Mouse (Mus musculus) gastrocnemius, adult 18-20 months (tissue): ENCODE results near the gene Ints13. TPM values are rescaled to one million over a fixed set of nuclear protein-coding genes. Genes with fewer than 3 reads are reported as not detected.
"Not testable (repeated sequence)": the region's sequence is repeated elsewhere in the genome, so short reads cannot be mapped to it uniquely, and the experiment has no call there.

Experiments
- DNase-seq: peaks from one replicate; pipeline ENCODE4 v3.0.0; 2021; ENCODE audit warnings: low spot score
- long read RNA-seq, 2 experiments: library from polyadenylated mRNA; stranded (forward); transcript quantifications; one replicate each; pipeline ENCODE4 v2.0.0; 2021
- total RNA-seq, 2 experiments: library from RNA; stranded (reverse); gene quantifications; 2 replicates each; pipeline ENCODE4 v1.2.3; 2021

Gene Ints13
- total RNA-seq: 10 to 100 TPM; 10.5 to 15.9 TPM
- long read RNA-seq, experiment 1, partial matches to known transcripts: 1 of 12 reads
- long read RNA-seq, experiment 1, other reads (novel, unspliced or antisense): 10 of 12 reads
- long read RNA-seq, experiment 2, partial matches to known transcripts: 0 of 8 reads
- long read RNA-seq, experiment 2, other reads (novel, unspliced or antisense): 5 of 8 reads

DNA sequence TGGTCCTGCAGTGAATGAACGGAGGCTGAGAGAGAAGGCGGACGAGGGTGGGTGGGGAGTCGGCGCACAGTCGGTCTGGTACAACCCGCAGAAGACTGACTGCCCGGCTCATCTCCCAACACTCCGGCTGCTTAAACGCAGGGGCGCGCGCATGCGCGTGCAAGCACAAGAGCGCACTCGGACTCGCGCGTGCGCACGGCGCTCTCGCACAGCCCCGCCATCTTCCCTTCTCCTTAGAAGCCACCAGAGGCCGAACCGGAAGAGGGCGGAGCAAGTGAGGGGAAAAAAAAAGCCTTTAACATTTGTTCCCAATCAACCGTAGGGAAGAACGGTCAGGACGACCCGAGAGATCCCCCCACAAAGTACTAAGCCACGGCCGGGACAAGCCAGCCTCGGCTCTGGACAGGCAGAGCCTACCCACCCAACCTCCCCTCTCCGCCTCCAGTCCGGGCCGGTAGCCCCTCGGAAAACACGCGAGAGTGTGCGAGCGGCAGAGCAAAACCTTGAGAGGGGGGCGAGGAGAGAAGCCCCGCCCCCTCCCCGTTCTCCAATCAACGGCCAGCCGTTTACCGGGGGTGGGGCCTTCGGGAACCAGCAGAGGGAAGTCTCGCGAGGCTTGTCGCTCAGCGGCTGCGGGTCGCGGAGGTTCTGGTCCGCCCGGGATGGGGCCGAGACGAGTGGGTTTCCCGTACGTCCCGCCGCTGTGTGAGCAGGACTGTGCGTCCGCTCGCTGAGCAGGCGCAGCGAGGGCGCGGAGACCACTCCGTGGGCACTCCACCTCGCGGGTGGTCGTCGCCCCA is at the start of gene Ints13:
Gene Ints13 (minus strand): TSS at position 526 of the 800 bp plus-strand sequence.
- peak; percentile 97 for DNase-seq

DNA sequence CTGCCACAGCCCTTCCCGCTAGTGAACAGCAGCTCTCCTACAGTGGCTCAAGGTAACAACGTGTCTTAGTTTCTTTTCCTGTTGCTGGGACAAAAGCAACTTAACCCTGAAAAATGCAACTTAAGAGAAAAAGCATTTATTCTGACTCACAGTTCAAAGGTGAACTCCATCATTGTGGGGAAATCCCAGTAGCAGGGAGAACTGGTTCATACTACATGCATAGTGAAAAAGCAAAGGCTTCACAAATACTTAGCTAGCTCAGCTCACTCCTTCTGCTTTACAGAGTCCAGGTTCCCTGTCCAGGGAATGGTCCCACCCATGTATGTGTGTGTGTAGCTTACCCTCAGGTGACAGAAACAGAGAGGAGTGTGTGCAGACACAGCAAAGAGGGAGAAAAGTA is 39.0 kb upstream of the Ints13 start:
- no peak for DNase-seq

DNA sequence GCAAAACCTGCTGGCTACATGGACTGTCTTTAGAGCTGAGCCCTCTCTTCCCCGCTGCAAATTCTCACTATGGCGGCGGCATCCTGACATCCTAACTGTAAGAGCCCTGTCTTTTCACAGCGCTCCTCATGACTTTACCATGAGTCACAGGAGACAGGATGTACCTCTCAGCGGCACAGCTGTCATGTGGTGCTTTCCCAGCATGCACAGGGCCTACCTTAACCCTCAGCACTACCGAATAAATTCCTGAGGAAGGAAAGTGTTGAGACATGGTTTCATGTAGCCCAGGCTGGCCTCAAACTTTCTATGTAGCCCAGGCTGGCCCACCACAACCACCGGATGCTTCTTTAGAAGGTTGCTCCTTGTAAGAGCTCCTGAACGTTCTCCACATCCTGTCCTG is 38.3 kb upstream of the Ints13 start:
- no peak for DNase-seq

DNA sequence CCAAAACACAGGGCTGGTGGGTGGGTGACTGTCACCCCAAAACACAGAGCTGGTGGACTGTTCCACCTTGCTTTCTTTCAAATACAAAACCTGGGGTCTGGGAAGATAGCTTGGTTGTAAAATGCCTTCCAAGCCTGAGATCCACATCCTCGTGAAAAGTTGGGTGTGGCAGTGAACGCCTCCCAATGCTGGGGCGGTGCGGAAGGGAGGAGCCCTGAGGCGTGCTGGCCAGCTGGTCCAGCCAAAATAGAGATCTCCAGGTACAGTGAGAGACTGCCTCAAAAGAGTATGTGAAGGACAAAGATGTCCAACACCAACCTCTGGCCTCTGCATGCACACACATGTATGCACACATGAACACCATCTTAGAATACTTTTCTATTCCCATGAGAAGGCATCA is 36.9 kb upstream of the Ints13 start:
- no peak for DNase-seq

DNA sequence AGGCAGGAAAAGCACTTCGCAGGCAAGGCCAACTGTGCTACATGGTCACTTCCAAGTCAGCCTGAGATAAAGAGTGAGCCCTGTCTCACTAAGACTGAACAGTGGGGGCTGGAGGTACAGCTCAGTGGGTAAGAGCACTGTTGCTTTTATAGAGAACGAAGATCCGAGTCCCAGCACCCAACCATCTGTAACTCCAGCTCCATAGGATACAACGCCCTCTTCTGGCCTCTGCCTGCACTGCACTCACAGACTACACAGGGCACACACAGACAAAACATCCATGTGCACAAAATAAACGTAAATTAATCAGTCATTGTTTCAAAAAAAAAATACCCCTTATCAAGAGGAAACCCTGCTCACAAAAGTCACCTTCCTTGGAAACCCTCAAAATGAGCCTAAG is 36.3 kb upstream of the Ints13 start:
- no peak for DNase-seq

DNA sequence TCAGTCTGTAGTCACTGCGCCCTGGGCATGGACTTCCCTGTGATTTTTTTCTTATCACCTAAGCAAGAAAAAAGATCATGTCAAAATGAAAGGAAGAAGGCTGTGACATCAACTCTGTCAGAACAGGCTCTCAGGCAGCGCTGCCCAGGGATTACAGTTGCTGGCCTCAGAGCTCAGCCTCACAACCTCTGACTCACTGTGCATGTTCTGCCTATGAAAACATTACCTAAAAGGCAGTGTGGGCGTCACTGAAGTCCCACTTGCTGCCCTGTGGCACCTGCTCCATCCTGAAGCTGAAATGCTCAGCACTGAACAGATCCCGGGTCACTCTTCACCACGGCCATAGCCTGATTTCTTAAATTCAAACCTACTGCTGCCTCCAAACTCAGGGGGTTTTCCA is 35.1 kb upstream of the Ints13 start:
- no peak for DNase-seq

DNA sequence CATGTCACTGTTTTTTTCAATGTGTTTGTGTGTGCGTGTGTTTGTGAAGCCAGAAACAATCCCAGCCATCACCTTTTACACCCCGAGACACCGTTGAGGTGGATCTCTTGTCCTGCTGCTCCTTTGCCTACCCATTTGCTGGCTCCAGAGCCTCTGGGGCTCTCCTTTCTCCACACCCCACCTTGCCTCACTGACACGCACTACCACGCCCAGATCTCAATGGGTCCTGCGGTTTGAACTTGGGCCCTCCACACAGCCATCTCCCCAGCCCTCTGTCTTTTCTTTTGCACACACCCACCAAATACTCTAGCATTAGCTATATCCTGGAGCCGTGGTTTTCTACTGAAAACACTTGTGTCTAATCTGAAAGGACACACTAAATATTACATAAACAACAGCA is 34.3 kb upstream of the Ints13 start:
- no peak for DNase-seq

DNA sequence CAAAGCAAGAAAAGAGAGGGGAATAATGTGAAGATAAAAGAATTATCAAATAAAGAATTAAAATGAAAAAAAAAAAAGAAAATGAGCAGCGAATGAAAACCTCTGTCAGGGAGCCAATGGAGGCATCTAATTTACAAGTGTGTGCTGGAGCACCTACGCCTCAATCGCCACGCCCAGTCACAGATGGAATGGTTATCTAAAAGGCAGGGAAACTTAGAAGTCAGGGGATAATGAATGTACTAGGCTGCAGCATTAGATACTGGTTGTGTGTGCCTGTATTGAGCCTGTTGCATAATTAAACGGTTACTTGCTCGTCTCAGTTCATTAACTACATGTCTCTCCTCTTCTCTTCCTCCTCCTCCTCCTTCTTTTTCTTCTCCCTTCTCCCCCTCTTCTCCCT is 33.8 kb upstream of the Ints13 start:
- DNase-seq: no peak

DNA sequence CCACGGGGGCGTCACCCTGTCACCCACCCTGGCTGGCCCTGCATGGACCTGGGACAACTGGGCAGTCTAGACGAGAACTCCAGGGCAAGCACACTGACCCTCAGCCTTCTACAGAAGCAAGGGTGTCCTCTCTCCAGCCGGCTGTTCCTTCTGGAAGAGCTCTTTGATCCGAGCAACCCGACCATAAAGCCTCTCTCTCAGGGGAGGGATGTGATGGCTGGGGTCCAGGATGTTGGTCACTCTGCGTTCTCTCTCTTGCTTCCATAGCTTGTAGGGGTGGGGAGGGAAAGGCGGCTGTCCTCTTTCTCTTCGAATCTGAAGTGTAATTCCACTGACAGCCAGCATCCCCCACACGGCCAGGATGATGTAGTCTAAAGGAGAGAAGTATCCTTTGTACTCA is 26.0 kb upstream of the Ints13 start:
- DNase-seq: no peak

DNA sequence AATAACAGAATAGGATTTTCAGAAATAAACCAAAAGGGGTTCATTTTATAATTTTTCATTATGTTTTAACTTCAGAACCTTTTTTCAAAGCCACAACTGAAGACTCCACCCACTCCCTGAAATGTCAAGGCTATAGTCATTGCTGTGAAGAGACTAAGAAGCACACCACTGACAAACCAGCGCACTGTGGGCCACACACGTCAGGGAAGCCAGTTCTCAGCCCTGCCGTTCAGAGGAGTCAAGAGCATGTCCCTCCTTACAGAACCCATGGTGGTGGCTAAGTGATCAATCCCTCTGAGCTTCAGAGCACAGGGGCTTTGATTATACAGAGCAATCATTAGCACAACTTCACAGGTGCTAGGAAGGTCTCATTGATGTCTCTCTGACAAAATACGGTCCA is 25.0 kb upstream of the Ints13 start:
- no peak for DNase-seq

DNA sequence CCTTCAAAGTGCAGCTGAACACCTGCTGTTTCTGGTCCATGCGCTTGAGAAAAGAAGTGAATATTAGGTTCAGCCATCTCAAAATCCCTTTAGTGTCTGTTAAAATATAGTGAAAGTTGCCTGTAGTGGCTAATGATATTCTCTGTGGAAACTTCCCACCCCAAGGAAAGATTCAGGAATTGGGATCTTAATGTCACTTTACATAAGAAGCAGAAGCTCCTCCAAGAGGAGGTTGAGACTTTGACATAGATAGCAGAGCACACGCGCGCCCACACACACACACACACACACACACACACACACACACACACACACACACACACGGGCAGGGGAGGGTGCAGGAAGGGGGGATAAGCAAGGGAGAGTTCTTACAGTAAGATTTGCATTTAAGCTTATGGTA is 7.5 kb upstream of the Ints13 start:
- no peak for DNase-seq

DNA sequence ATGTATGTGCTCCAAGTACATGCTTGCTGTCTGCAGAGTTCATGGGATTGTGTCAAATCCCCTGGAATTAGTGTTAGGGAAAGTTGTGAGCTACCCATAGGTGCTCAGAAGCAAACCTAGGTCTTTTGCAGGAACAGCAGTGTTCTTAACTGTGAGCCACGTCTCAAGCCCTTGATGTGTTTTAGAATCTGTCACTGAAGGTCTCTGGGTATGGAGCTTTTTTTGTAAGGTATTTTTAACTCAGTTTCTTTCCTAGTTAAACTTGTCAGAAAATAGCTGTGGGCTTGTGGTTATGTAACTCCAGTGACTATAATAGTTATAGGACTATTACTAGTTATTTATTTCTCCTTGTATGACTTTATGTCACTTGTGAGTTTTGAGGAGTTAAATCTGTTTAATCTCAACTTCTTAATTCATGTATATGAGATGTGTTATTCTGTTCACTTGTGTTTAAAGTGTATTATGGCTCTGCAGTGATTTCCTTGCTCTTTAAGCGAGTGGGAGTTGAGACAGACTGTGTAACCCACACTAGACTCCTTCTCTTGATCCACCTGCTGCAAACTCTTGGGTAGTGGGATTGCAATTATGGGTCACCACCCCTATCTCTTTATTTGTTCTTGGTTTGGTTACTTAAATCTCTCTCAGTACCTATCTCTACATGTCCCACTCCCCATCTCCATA is 5.9 kb upstream of the Ints13 start:
- DNase-seq: no peak

DNA sequence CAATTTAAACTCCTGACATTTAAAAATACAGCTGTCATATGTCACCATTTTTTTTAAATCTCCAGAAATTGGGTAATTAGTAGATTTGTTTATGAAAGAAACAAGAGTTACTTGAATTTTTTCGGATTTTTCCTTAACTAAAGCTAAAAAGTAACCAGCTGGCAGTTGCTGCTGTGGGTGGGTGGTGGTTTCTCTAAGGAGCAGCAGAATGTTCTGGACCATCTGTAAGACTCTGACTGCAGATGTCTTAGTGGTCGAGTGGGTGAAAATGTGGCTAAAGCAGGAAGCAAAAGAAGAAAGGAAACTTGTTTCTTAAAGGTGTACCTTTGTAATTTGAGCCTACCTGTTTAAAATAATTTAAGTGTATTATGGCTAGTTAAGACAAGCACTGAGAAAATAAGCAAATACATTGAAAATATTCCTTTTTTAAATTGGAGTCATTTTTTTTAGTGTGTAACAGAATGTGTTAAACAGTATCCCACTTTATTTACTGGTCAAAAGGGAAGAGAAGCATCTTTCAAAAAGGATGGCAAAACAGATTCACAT is 2.8 kb upstream of the Ints13 start:
- no peak for DNase-seq

DNA sequence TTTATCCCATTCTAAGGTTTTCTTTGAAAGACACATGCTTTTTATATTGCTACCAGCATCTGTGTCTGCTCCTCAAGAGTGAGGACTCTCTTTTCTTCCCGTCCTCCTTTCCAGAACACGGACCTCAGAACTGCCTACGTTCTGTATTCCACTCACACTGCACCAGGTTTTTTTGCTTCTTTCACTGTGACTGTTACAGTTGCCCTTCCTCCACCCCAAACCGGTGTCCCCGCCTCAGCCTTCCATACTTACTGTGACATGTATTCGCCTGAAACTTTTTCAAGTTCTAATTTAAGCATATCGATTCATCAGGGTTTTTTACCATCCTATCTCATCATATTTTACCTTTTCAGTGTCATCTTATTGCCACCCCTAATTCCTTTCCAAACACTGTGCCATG is 951 bp upstream of the Ints13 start:
- no peak for DNase-seq

DNA sequence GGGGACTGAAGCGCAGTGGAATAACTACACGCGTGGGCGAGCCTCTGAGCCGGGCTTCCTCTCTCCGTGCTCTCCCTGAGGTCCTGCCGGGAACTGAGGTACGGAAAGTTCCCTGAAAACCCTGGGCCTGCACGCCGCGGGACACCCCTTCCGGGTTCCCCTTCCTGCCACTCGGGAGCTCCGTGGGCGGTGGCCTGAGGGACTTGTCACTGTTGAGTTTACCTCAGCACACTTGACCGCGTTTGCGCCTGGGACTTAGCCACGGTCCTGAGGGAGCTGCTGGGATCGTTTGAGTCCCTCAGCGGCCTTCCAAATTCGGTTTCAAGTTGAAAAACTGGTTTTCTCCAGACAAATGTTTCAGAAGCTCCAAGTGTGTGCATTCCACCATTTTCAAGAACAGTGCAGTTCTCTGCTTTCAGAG is 486 bp upstream of the Ints13 start:
- DNase-seq: peak; percentile 64

DNA sequence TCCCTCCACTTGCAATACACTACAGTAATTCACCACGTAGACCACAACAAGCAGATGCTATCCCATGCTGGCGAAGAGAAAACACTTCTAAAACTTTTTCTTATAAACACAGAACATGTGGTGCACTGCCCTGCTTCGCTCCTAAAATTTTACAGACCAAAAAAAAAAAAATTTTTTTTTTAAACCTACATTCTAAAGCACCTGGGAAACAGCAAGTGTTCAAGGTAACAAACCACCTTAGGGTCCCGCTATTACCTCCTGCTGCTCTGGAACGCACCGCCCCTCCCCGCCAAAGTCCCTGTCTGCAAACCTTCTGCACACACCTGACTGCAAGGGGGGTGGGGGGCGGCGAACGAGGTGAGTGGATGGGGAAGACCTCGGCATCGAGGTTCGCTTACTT is 732 bp downstream of the Ints13 start, which contains the start of gene Fgfr1op2:
Gene Fgfr1op2 (plus strand): TSS at position 301 of the 400 bp plus-strand sequence.
- DNase-seq: no peak

DNA sequence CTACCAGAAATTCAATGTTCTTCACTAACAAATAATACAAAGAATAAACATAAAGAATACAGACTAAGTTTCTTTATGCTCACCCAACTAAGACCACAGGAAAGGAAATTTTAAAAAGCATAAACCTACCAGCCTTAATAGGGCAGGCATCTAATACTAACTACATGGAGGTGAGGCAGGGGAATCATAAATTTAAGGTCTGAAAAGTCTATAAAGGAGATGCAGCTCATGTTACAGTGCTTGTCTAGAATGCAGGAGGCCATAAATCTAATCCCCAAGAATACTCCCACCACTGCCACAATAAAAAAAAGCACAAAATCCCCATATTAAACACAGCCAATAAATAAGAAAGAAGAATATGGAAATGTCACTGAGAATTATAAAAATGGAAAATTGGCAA is 5.6 kb downstream of the Ints13 start:
- DNase-seq: no peak

DNA sequence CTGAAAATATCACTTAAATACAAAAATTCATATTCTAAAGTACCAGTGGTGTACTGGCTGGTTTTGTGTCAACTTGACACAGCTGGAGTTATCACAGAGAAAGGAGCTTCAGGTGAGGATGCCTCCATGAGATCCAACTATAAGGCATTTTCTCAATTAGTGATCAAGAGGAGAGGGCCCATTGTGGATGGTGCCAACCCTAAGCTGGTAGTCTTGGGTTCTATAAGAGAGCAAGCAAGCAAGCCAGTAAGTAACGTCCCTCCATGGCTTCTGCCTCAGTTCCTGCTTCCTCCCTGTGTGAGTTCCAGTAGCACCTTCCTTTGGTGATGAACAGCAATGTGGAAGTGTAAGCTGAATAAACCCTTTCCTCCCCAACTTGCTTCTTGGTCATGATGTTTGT is 15.2 kb downstream of the Ints13 start:
- not testable (repeated sequence) for DNase-seq

DNA sequence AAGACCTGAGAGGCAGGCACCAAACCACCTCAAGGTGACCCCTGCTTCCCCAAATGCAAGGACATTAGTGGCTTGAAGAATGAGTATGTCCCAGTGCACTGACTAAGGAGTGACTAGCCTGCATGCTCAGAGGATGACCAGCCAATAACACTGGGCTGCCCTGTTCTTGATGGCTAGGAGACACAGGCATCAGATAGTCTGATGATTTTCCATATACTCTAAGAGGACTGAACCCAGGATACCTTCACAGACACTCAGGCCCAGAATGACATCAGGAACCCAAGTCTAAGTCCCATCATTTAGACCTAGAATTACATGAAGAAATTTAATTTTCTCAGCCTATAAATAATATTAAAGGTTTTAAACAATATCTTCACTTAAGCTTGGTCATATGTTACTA is 26.3 kb downstream of the Ints13 start:
- no peak for DNase-seq

DNA sequence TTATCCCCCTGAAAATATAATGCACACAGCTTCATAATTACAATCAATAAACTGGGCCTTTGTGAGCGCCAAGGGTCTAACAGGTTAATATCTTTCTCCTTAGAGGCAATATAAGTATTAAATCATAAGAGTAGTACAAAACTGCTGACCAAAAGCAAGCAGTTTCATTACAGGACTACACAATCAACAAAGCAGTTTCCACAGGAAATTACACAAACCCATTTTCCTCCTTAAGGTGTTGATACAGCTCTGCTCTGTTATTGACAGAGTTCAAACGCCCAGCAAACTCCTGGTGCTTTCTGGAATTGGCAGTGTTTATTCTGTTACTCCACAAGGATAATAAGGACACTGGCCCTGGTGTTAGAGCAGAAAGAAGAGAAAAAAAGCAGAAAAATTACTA is 27.2 kb downstream of the Ints13 start:
- DNase-seq: no peak

DNA sequence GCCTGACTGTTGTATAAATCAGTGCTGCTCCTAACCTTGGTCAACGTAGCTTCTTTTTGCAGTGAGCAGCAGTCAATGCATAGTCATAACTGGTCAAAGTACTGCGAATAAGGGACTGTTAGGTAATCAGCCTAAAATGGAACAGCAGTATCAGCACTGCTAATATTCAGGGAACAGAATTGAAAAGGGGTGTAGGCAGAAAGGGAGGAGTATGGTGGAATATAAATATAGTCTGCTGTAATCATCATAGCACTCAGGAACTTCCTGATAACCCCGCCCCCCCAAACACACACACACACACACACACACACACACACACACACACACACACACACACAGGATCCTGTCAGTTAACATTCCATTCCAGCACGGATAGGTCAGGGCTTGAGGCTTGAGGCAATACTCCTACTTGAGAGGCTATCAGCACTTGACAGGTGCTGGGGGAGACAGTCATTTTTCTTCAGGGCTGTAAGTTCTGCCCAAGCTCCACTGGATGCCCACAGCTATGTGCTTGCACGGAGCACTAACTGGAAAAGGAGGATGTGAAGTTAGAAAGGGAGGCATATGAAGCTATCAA is 32.3 kb downstream of the Ints13 start:
- DNase-seq: no peak

DNA sequence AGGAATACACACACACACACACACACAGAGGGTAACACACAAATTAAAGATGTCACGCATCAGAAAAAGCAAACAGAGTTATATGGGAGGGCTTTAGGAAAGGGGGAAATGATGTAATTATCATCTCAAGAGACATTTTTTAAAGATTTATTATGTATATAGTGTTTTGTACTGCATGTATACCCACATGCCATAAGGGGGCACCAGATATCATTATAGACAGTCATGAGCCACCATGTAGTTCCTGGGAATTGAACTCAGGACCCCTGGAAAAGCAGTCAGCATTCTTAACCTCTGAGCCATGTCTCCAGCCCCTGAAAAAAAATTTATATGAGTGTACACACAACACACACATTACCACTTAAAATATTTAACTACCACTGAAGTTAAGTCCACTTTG is 33.0 kb downstream of the Ints13 start:
- no peak for DNase-seq
